Mouse (Mus musculus) frontal cortex, adult (tissue): ENCODE measurements around the gene Vmn2r50.
"Not testable (repeated sequence)": the region's sequence is repeated elsewhere in the genome, so short reads cannot be mapped to it uniquely, and the experiment has no call there.

Experiments
- ATAC-seq: cut with Nextera tagmentation; 2 replicates; pipeline ENCODE4 v1.9.2; 2017; ENCODE audit warnings: mild to moderate bottlenecking, moderate library complexity, mixed read lengths; ENCODE audit not compliant: low TSS enrichment

Vmn2r50 gene

GRCm38 (mm10) chr7:10053196-10053595 is at the start of gene Vmn2r50:
Gene Vmn2r50 (minus strand): TSS chr7:10053296.
- ATAC-seq = not testable (repeated sequence)

GRCm38 (mm10) chr7:9992157-9992556 is 60.9 kb downstream of the Vmn2r50 start, which contains the start of gene Vmn2r49:
Gene Vmn2r49 (minus strand): TSS chr7:9992257.
- not testable (repeated sequence) for ATAC-seq
